Mouse (Mus musculus) MEL (cell line): ENCODE data around the gene Cfap77. TPM values are rescaled to one million over a fixed set of nuclear protein-coding genes. Genes with fewer than 3 reads are reported as not detected.

ENCODE experiments used
- DNase-seq: peaks from one replicate; pipeline ENCODE4 v3.0.0; 2011; ENCODE audit warnings: low read depth, low spot score
- H3K27ac ChIP-seq: 2 replicates; pipeline ENCODE4 v1.5.1; 2012; ENCODE audit warnings: low read depth, mild to moderate bottlenecking, control low read depth, low read length, moderate library complexity; ENCODE audit not compliant: control insufficient read depth
- H3K27me3 ChIP-seq, 2 experiments: fragments of 150-350 bp in 1 of 2; sonication (generic) in 1 of 2; 2 replicates each; pipeline ENCODE4 v1.6.1; 2012; ENCODE audit warnings: low read length in 2 of 2, mild to moderate bottlenecking in 2 of 2, improper control_type of control experiment in 1 of 2, moderate library complexity in 1 of 2; ENCODE audit not compliant: insufficient read depth in 2 of 2, control insufficient read depth in 1 of 2
- H3K36me3 ChIP-seq, 2 experiments: 2 replicates each; pipeline ENCODE4 v1.6.1; 2012 to 2014; ENCODE audit warnings: low read length in 2 of 2, improper control_type of control experiment in 1 of 2, inconsistent platforms in 1 of 2, mild to moderate bottlenecking in 1 of 2; ENCODE audit not compliant: insufficient read depth in 2 of 2, control insufficient read depth in 1 of 2
- H3K4me1 ChIP-seq, 2 experiments: fragments of 150-350 bp in 1 of 2; sonication (generic) in 1 of 2; 2 replicates each; pipeline ENCODE4 v1.6.1; 2012; ENCODE audit warnings: low read length in 2 of 2, improper control_type of control experiment in 1 of 2, mild to moderate bottlenecking in 1 of 2; ENCODE audit not compliant: insufficient read depth in 2 of 2, control insufficient read depth in 1 of 2
- H3K4me3 ChIP-seq, 2 experiments: fragments of 150-350 bp in 1 of 2; sonication (generic) in 1 of 2; 2 replicates each; pipeline ENCODE4 v1.5.1; 2012; ENCODE audit warnings: low read depth in 2 of 2, low read length in 2 of 2, mild to moderate bottlenecking in 2 of 2, moderate library complexity in 2 of 2, control low read depth in 1 of 2, improper control_type of control experiment in 1 of 2; ENCODE audit not compliant: control insufficient read depth in 1 of 2, insufficient read depth in 1 of 2
- H3K79me2 ChIP-seq: 2 replicates; pipeline ENCODE4 v1.6.1; 2012; ENCODE audit warnings: mild to moderate bottlenecking, low read length, moderate library complexity; ENCODE audit not compliant: control insufficient read depth, poor library complexity, insufficient read depth
- H3K9ac ChIP-seq: 2 replicates; pipeline ENCODE4 v1.6.1; 2012; ENCODE audit warnings: low read depth, mild to moderate bottlenecking, control low read depth, low read length, moderate library complexity; ENCODE audit not compliant: control insufficient read depth, poor library complexity, severe bottlenecking
- H3K9me3 ChIP-seq: fragments of 150-350 bp; sonication (generic); replicated peaks from 2 replicates; pipeline ENCODE4 v1.6.1; 2012; ENCODE audit warnings: mild to moderate bottlenecking, low read length, improper control_type of control experiment, moderate library complexity; ENCODE audit not compliant: insufficient read depth
- BHLHE40 ChIP-seq: IDR thresholded peaks from 2 replicates; pipeline ENCODE4 v1.6.1; 2012; ENCODE audit warnings: low read depth, mild to moderate bottlenecking, inconsistent platforms, low read length, improper control_type of control experiment, borderline replicate concordance
- CHD1 ChIP-seq: IDR thresholded peaks from 2 replicates; pipeline ENCODE4 v1.6.1; 2012; ENCODE audit warnings: low read depth, mild to moderate bottlenecking, inconsistent platforms, low read length, improper control_type of control experiment
- CHD2 ChIP-seq: IDR thresholded peaks from 2 replicates; pipeline ENCODE4 v1.6.1; 2011; ENCODE audit warnings: low read length, improper control_type of control experiment
- CTCF ChIP-seq, 3 experiments: IDR thresholded peaks in 2 of 3; conservative IDR thresholded peaks in 1 of 3; 2 replicates each; pipeline ENCODE4 v1.5.1; 2011 to 2012; ENCODE audit warnings: low read length in 3 of 3, low read depth in 2 of 3, mild to moderate bottlenecking in 2 of 3, improper control_type of control experiment in 1 of 3, inconsistent platforms in 1 of 3, mixed read lengths in 1 of 3, moderate library complexity in 1 of 3; ENCODE audit not compliant: control insufficient read depth in 1 of 3, insufficient read depth in 1 of 3, poor library complexity in 1 of 3, severe bottlenecking in 1 of 3
- E2F4 ChIP-seq: IDR thresholded peaks from 2 replicates; pipeline ENCODE4 v1.6.1; 2011; ENCODE audit warnings: low read depth, low read length, improper control_type of control experiment, borderline replicate concordance
- ELF1 ChIP-seq: IDR thresholded peaks from 2 replicates; pipeline ENCODE4 v1.6.1; 2014; ENCODE audit warnings: low read depth, mild to moderate bottlenecking, inconsistent platforms, low read length, improper control_type of control experiment, moderate library complexity
- EP300 ChIP-seq, 2 experiments: IDR thresholded peaks; 2 replicates each; pipeline ENCODE4 v1.6.1; 2011; ENCODE audit warnings: improper control_type of control experiment in 2 of 2, low read length in 2 of 2, low read depth in 1 of 2, mild to moderate bottlenecking in 1 of 2
- GABPA ChIP-seq: IDR thresholded peaks from 2 replicates; pipeline ENCODE4 v1.6.1; 2012; ENCODE audit warnings: low read depth, mild to moderate bottlenecking, inconsistent platforms, low read length, improper control_type of control experiment, moderate library complexity
- HCFC1 ChIP-seq: IDR thresholded peaks from 2 replicates; pipeline ENCODE4 v1.6.1; 2012; ENCODE audit warnings: low read depth, mild to moderate bottlenecking, inconsistent platforms, low read length, improper control_type of control experiment, moderate library complexity
- JUND ChIP-seq: IDR thresholded peaks from 2 replicates; pipeline ENCODE4 v1.6.1; 2011; ENCODE audit warnings: low read depth, mild to moderate bottlenecking, improper control_type of control experiment, low read length
- MAZ ChIP-seq: IDR thresholded peaks from 2 replicates; pipeline ENCODE4 v1.6.1; 2012; ENCODE audit warnings: low read depth, mild to moderate bottlenecking, inconsistent platforms, low read length, improper control_type of control experiment
- MEF2A ChIP-seq: IDR thresholded peaks from 2 replicates; pipeline ENCODE4 v1.6.1; 2014; ENCODE audit warnings: low read depth, mild to moderate bottlenecking, inconsistent platforms, low read length, improper control_type of control experiment; ENCODE audit not compliant: poor library complexity, insufficient replicate concordance, severe bottlenecking; ENCODE audit errors: extremely low read depth
- MXI1 ChIP-seq: IDR thresholded peaks from 2 replicates; pipeline ENCODE4 v1.6.1; 2011; ENCODE audit warnings: mild to moderate bottlenecking, low read depth, low read length, improper control_type of control experiment
- MYB ChIP-seq: IDR thresholded peaks from 2 replicates; pipeline ENCODE4 v1.6.1; 2011; ENCODE audit warnings: mild to moderate bottlenecking, low read depth, low read length, improper control_type of control experiment
- MYC ChIP-seq: IDR thresholded peaks from 2 replicates; pipeline ENCODE4 v1.6.1; 2011; ENCODE audit warnings: low read depth, mild to moderate bottlenecking, low read length, improper control_type of control experiment, moderate library complexity
- NELFE ChIP-seq: IDR thresholded peaks from 2 replicates; pipeline ENCODE4 v1.6.1; 2011; ENCODE audit warnings: low read depth, low read length, improper control_type of control experiment
- NRF1 ChIP-seq: IDR thresholded peaks from 2 replicates; pipeline ENCODE4 v1.6.1; 2014; ENCODE audit warnings: low read depth, mild to moderate bottlenecking, inconsistent platforms, low read length, improper control_type of control experiment, moderate library complexity; ENCODE audit not compliant: poor library complexity, insufficient read depth, severe bottlenecking
- POLR2AphosphoS2 ChIP-seq: IDR thresholded peaks from 2 replicates; pipeline ENCODE4 v1.6.1; 2011; ENCODE audit warnings: low read length, improper control_type of control experiment
- POLR2AphosphoS5 ChIP-seq: IDR thresholded peaks from 2 replicates; pipeline ENCODE4 v1.6.1; 2012; ENCODE audit warnings: low read depth, borderline replicate concordance, mild to moderate bottlenecking, inconsistent platforms, low read length, moderate library complexity, mixed read lengths
- RAD21 ChIP-seq: IDR thresholded peaks from 2 replicates; pipeline ENCODE4 v1.6.1; 2011; ENCODE audit warnings: mild to moderate bottlenecking, low read depth, low read length, improper control_type of control experiment
- RCOR1 ChIP-seq: IDR thresholded peaks from 2 replicates; pipeline ENCODE4 v1.6.1; 2012; ENCODE audit warnings: low read depth, mild to moderate bottlenecking, inconsistent platforms, low read length, improper control_type of control experiment
- SMC3 ChIP-seq: IDR thresholded peaks from 2 replicates; pipeline ENCODE4 v1.6.1; 2011; ENCODE audit warnings: low read depth, low read length, improper control_type of control experiment
- TCF12 ChIP-seq: IDR thresholded peaks from 2 replicates; pipeline ENCODE4 v1.6.1; 2014; ENCODE audit warnings: low read depth, mild to moderate bottlenecking, inconsistent platforms, low read length, improper control_type of control experiment, moderate library complexity
- UBTF ChIP-seq: IDR thresholded peaks from 2 replicates; pipeline ENCODE4 v1.6.1; 2012; ENCODE audit warnings: low read depth, mild to moderate bottlenecking, inconsistent platforms, low read length, improper control_type of control experiment, moderate library complexity, borderline replicate concordance; ENCODE audit not compliant: insufficient read depth
- USF2 ChIP-seq, 2 experiments: IDR thresholded peaks; 2 replicates each; pipeline ENCODE4 v1.6.1; 2011 to 2012; ENCODE audit warnings: improper control_type of control experiment in 2 of 2, low read length in 2 of 2, borderline replicate concordance in 1 of 2, inconsistent platforms in 1 of 2, low read depth in 1 of 2, mild to moderate bottlenecking in 1 of 2; ENCODE audit not compliant: insufficient read depth in 1 of 2
- ZC3H11A ChIP-seq: IDR thresholded peaks from 2 replicates; pipeline ENCODE4 v1.6.1; 2012; ENCODE audit warnings: low read depth, mild to moderate bottlenecking, inconsistent platforms, low read length, improper control_type of control experiment
- ZKSCAN1 ChIP-seq: IDR thresholded peaks from 2 replicates; pipeline ENCODE4 v1.6.1; 2012; ENCODE audit warnings: low read depth, mild to moderate bottlenecking, inconsistent platforms, low read length, improper control_type of control experiment, moderate library complexity
- polyA plus RNA-seq, 2 experiments: library from polyadenylated mRNA; stranded (reverse) in 1 of 2; unstranded in 1 of 2; fragments of >175 nt in 1 of 2; fragments of >200 nt in 1 of 2; gene quantifications; 2 replicates each; pipeline versions ENCODE4 v1.2.1 to v1.2.4; 2012; ENCODE audit warnings: low replicate concordance in 2 of 2, low read depth in 1 of 2; ENCODE audit not compliant: insufficient read length in 2 of 2, insufficient read depth in 1 of 2, missing spikeins in 1 of 2
- total RNA-seq: library from RNA; depleted of rRNA; stranded (reverse); fragments of 300-350 nt; gene quantifications from 2 replicates; pipeline ENCODE4 v1.2.3, GENCODE M21; 2012

Cfap77 gene
- total and polyA plus RNA-seq, 3 experiments = 1.1 to 2.4 TPM; not detected in 1

- Histone ChIP-seq H3K9me3 (no peaks in the 10 kb centered on the region), H3K79me2 (no peaks in the 10 kb centered on the region)
- TF ChIP-seq ELF1 (no peak), MAZ (no peak)
- TF ChIP-seq, all 39 proteins: peak for 0
- no peak overlapping the region for H3K27ac ChIP-seq
- H3K4me1 ChIP-seq = no peaks in the 10 kb centered on the region
- H3K9ac ChIP-seq = no peak overlapping the region
- no peaks in the 10 kb centered on the region for H3K36me3 ChIP-seq
- DNase-seq = no peak
- no peak overlapping the region for H3K4me3 ChIP-seq
- peaks cover 3 to 12% of the 10 kb centered on the region in 2 experiments; a peak in 3 of 4 replicates for H3K27me3 ChIP-seq
These were observed 76.4 kb downstream of the Cfap77 start for GRCm38 (mm10) chr2:28978461-28978860.

DNA sequence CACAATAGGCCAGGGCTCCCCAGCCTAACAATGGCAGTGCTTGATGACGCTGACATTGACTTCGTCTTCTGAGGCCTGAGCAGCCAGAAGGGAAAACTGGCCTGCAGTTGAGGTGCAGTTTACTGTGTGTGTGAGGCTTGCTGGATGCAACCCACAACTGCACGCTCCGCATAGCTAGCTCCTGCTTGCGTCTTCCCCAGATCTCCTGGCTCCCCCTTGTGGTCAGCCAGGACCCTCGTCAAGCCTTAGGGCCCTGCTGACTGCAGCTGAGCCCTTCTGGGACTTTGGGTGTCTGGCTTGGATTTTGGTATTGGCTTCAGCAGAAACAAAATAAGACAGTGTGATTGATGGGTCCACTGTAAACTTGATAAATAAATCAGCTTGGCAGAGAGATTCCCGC lies 78.2 kb downstream of the Cfap77 start:
- TF ChIP-seq MXI1 (no peak), HCFC1 (no peak), USF2 (IDR thresholded peaks at IDR 0.05; ENCODE audit: borderline replicate concordance in 1 of 2, insufficient read depth in 1 of 2, low read depth in 1 of 2, low read length in 2 of 2) (no peak), SMC3 (peak; percentile 96), MYC (no peak), EP300 (IDR thresholded peaks at IDR 0.05; ENCODE audit: low read depth in 1 of 2, low read length in 2 of 2) (no peak), E2F4 (no peak), UBTF (no peak), NELFE (no peak), ZKSCAN1 (no peak), POLR2AphosphoS5 (no peak), GABPA (no peak), NRF1 (no peak), RCOR1 (no peak), TCF12 (no peak), BHLHE40 (no peak), JUND (no peak), MYB (no peak), CHD1 (no peak), CTCF (IDR thresholded peaks at IDR 0.05 in 2 of 3, conservative IDR thresholded peaks at IDR 0.05 in 1 of 3; ENCODE audit: control insufficient read depth in 1 of 3, insufficient read depth in 1 of 3, low read depth in 2 of 3, low read length in 3 of 3, poor library complexity in 1 of 3, severe bottlenecking in 1 of 3) (peak; percentile 79 to 94 (median 87)), CHD2 (no peak), MEF2A (no peak), POLR2AphosphoS2 (no peak), RAD21 (peak; percentile 82), ZC3H11A (peak; percentile 82)
- Histone ChIP-seq H3K79me2 (no peaks in the 10 kb centered on the region), H3K9me3 (no peaks in the 10 kb centered on the region), H3K27me3 (peaks cover 7 to 12% of the 10 kb centered on the region in 2 experiments), H3K4me3 (no peak overlapping the region), H3K9ac (no peak overlapping the region), H3K4me1 (no peaks in the 10 kb centered on the region), H3K36me3 (no peaks in the 10 kb centered on the region), H3K27ac (no peak overlapping the region)
- peak; percentile 73 for DNase-seq
